Mouse (Mus musculus) liver, embryonic 16.5 days (tissue): ENCODE measurements around the gene Olfr516. TPM values are rescaled to one million over a fixed set of nuclear protein-coding genes. Genes with fewer than 3 reads are reported as not detected.

Experiments used
- polyA plus RNA-seq: library from polyadenylated mRNA; unstranded; fragments of >200 nt; fragmentation: Nextera tagmentation; extraction: Ambion mirVana; gene quantifications from 2 replicates; pipeline ENCODE4 v1.2.1, GENCODE M21; 2015

The Olfr516 gene
- polyA plus RNA-seq, 1 experiment from 2014 or later = not detected

Other genes with a start within 250 kb of the Olfr516 start
- gene Olfr506, start 239.7 kb downstream of the Olfr516 start, polyA plus RNA-seq = not detected in 2 replicates
- gene Olfr507, start 228.7 kb downstream of the Olfr516 start, polyA plus RNA-seq = not detected in 2 replicates
- gene Olfr508, start 220.5 kb downstream of the Olfr516 start, polyA plus RNA-seq = not detected in 2 replicates
- gene Olfr509, start 198.6 kb downstream of the Olfr516 start, polyA plus RNA-seq = not detected in 2 replicates
- not detected in 2 replicates for gene Olfr510, start 184.1 kb downstream of the Olfr516 start, polyA plus RNA-seq
- gene Olfr512, start 137.2 kb downstream of the Olfr516 start, polyA plus RNA-seq = not detected in 2 replicates
- not detected in 2 replicates for gene Olfr513, start 99.6 kb downstream of the Olfr516 start, polyA plus RNA-seq
- not detected in 2 replicates for gene Olfr514, start 24.5 kb downstream of the Olfr516 start, polyA plus RNA-seq
- not detected in 2 replicates for gene Olfr517, start 21.9 kb upstream of the Olfr516 start, polyA plus RNA-seq
- gene Olfr518, start 34.5 kb upstream of the Olfr516 start, polyA plus RNA-seq = not detected in 2 replicates
- not detected in 2 replicates for gene Olfr519, start 43.9 kb upstream of the Olfr516 start, polyA plus RNA-seq
- gene Nlrp10, start 79.6 kb upstream of the Olfr516 start, polyA plus RNA-seq = 0.04 TPM in 1 of 2 replicates, not detected in the other
- gene Eif3f, start 83.9 kb upstream of the Olfr516 start, polyA plus RNA-seq = 28.0 and 29.1 TPM in 2 replicates
- 0.05 and 0.11 TPM in 2 replicates for gene Tub, start 99.8 kb upstream of the Olfr516 start, polyA plus RNA-seq
- gene Ric3, start 232.8 kb upstream of the Olfr516 start, polyA plus RNA-seq = 0.25 and 0.47 TPM in 2 replicates